ENCODE assay signal across 27 mouse cellular contexts in genomic region chr12:79724875-79725274, GRCm38 (mm10).
A peak's percentile ranks its signal among the peaks of the same experiment; 100 is the strongest.
DNase-seq lines count a peak whose midpoint lies in the region; ATAC-seq and TF ChIP-seq lines count a peak whose summit lies in the region.
"Had no signal": no experiment of that assay in that cellular context is flagged by ENCODE, and none has a peak within 500 bp of the region (broad histone marks: within the 10 kb centered on the region; RNA-seq: fewer than 3 reads in every experiment).

No protein-coding gene starts in this region.

- no peaks in the 10 kb centered on the region; the same call in 1 of the 2 replicates for H3K4me1 ChIP-seq in heart, adult 2 months (ENCODE audit: control insufficient read depth, insufficient read depth, low read length)
- no peaks in the 10 kb centered on the region for H3K4me1 ChIP-seq in lung, adult 2 months (ENCODE audit: control insufficient read depth, insufficient read depth, low read length)

- H3K79me2 ChIP-seq in heart, adult 2 months (replicated peaks; ENCODE audit: control insufficient read depth, insufficient read depth, low read length), result no peaks in the 10 kb centered on the region

- no peak for TF ChIP-seq POLR2A in heart, adult 2 months (IDR thresholded peaks at IDR 0.05; ENCODE audit: insufficient read depth, low read depth, low read length)
- TF ChIP-seq POLR2A in lung, adult 2 months (IDR thresholded peaks at IDR 0.05; ENCODE audit: borderline replicate concordance, extremely low read depth, low read depth, low read length), result no peak

- no peak for TF ChIP-seq CTCF in heart, adult 2 months (IDR thresholded peaks at IDR 0.05)
- no peak for TF ChIP-seq CTCF in lung, adult 2 months (IDR thresholded peaks at IDR 0.05; ENCODE audit: insufficient read depth, low read length)

- H3K27me3 ChIP-seq in heart, adult 2 months (ENCODE audit: control insufficient read depth, insufficient read depth, low read length), result no peaks in the 10 kb centered on the region
- H3K27me3 ChIP-seq in splenic B cell, adult 2 months (ENCODE audit: control insufficient read depth, insufficient read depth, low read length, poor library complexity, severe bottlenecking), result no peaks in the 10 kb centered on the region
- H3K27me3 ChIP-seq: forebrain, embryonic 13.5 days; heart, embryonic 12.5 days; heart, embryonic 15.5 days had no signal

- no peak for DNase-seq in heart, adult 2 months
- DNase-seq in heart, postnatal 10 days, result no peak
- DNase-seq in MEL-GATA-1-ER (ENCODE audit: extremely low read depth, low read depth), result peak; percentile 17
- DNase-seq in splenic B cell, adult 2 months (ENCODE audit: low read depth, low spot score), result peak; percentile 66
- no peak for DNase-seq in lung, adult 2 months
- DNase-seq in thymus, postnatal 10 days (ENCODE audit: low spot score in 2 of 2), result no peak
- no peak for DNase-seq in retina, embryonic 14.5 days (ENCODE audit: low spot score)
- DNase-seq: adrenal gland, adult 2 months; adrenal gland, postnatal 14 days; cerebellum, adult 11 months; cerebellum, adult 2 months; cerebellum, adult 9-11 months; cerebellum, postnatal 25 days; gastrocnemius, postnatal 25 days; heart, postnatal 14 days; heart, postnatal 4 days had no signal

- no peak overlapping the region for H3K9ac ChIP-seq in heart, adult 2 months (ENCODE audit: low read depth, low read length)
- H3K9ac ChIP-seq: forebrain, embryonic 13.5 days; heart, embryonic 12.5 days; heart, embryonic 15.5 days; hindbrain, embryonic 14.5 days had no signal

- H3K4me3 ChIP-seq in heart, adult 2 months, result no peak overlapping the region
- no peak overlapping the region for H3K4me3 ChIP-seq in lung, adult 2 months (replicated peaks; ENCODE audit: extremely low read depth, low read depth, low read length)
- H3K4me3 ChIP-seq: forebrain, embryonic 10.5 days; forebrain, embryonic 13.5 days; heart, embryonic 12.5 days; heart, embryonic 15.5 days had no signal

- TF ChIP-seq EP300 in heart, adult 2 months (IDR thresholded peaks at IDR 0.05; ENCODE audit: insufficient read depth, low read depth, low read length), result no peak

- no peaks in the 10 kb centered on the region for H3K36me3 ChIP-seq in heart, adult 2 months (ENCODE audit: control insufficient read depth, insufficient read depth, low read length)
- no peaks in the 10 kb centered on the region for H3K36me3 ChIP-seq in splenic B cell, adult 2 months (ENCODE audit: control insufficient read depth, insufficient read depth, low read length, poor library complexity, severe bottlenecking)
- H3K36me3 ChIP-seq: heart, embryonic 15.5 days had no signal

- peak overlapping the region; percentile 13 for H3K27ac ChIP-seq in heart, adult 2 months
- H3K27ac ChIP-seq: forebrain, embryonic 10.5 days; forebrain, embryonic 13.5 days; heart, embryonic 15.5 days; hindbrain, embryonic 14.5 days; hindbrain, postnatal 0 days had no signal

- intact Hi-C loops in heart, adult 2 months (cut with DNase I), result no loop called here
- intact Hi-C loops in heart, postnatal 10 days (cut with DNase I), result loop anchor here (5.0 kb wide), 1 partner anchor 43 kb away; no protein-coding TSS in a partner anchor

- ATAC-seq in megakaryocyte, adult 5-6 weeks (ENCODE audit: poor library complexity, severe bottlenecking), result peak; percentile 52; the same call in 1 of the 2 replicates
- ATAC-seq: CD4-positive, CD25-positive, alpha-beta regulatory T cell, adult 4 months; forebrain, embryonic 13.5 days; forebrain, embryonic 16.5 days; hindbrain, postnatal 0 days; inflammation-experienced regulatory T-cells, adult 6 months; intestine, embryonic 16.5 days had no signal

Comparison
In these comparisons a context has a peak if more than half of its experiments do, and no peak if none do; other contexts are left out.
1. DNase-seq: peak in MEL-GATA-1-ER (single experiment) and splenic B cell, adult 2 months (single experiment); none in heart, adult 2 months (0 of 2), heart, postnatal 10 days (0 of 2), lung, adult 2 months (single experiment), thymus, postnatal 10 days (0 of 2) and retina, embryonic 14.5 days (single experiment).